Mouse (Mus musculus) fibroblast of lung, adult 2 months (primary cell): ENCODE data around the gene Matn1.

Experiments
- DNase-seq: peaks from one replicate; pipeline ENCODE4 v3.0.0-alpha.2; 2011; ENCODE audit warnings: low read depth

Gene Matn1

GRCm38 (mm10) chr4:130917564-130917963 is 26.6 kb upstream of the Matn1 start:
- no peak for DNase-seq

GRCm38 (mm10) chr4:130918805-130919749 is 25.1 kb upstream of the Matn1 start:
- DNase-seq: no peak

DNA sequence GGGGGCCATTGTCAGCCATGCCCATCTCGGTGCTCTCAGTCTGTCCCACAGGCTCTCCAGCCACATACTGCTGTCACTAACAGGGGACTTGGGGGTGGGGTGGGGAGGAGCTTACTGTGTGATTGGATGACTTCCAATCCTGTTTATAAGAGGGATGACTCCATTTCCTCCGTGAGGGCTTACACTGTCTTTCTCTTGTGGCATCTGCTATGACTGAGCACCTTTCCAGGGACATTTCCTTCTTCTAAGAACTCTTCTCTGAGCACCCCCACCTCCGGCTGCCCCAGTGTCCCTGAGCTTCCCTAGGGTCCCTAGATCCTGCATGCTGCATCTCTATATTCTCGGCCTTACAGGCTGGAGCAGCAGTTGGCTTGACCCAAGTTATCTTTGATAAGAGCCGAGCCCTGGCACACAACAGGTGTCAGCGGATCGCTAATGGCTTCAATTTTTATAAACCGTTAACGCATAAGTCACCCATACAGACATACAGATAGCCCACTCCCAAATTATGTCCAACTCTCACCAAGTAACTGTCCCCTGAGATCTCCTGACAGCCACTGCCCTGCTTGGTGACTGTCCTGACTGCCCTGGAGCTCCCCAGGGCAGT is 24.3 kb upstream of the Matn1 start:
- DNase-seq: no peak

DNA sequence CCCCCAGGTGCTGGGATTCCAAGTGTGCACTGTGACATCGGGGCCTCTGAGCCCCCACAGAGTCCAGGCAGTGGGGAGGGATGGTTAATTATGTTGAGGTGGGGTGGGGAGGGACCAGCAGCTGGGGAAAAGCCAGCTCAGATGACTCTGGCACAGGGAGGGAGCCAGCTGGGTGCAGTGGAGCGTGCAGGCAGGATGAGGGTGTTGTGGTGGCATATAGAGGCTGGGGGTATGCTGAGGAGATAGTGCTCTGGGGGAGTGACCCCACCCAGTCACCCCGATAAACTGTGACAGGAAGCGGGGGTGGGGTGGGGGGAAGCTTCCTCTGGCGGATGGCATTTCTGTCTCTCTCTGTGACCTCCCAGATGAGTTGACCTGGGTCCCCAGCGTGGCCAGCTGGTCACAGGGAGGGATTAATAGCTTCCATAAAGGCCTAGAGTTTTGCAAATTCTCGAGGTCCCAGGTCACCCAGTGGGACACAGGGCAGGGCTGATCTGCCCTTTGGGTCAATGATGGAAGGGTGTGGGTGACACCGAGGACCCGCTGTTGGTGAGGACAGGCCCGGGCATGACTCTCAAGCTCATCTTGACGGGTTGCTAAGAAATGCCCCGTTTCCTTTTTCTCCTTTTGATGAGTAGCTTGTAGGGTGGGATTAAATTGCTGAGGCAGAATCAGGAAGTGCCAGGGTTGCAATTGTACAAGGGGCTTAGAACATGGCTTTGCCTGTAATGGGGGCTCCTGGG is 23.1 kb upstream of the Matn1 start:
- no peak for DNase-seq

- DNase-seq: no peak
These were observed 22.2 kb upstream of the Matn1 start for GRCm38 (mm10) chr4:130921986-130922385.

DNA sequence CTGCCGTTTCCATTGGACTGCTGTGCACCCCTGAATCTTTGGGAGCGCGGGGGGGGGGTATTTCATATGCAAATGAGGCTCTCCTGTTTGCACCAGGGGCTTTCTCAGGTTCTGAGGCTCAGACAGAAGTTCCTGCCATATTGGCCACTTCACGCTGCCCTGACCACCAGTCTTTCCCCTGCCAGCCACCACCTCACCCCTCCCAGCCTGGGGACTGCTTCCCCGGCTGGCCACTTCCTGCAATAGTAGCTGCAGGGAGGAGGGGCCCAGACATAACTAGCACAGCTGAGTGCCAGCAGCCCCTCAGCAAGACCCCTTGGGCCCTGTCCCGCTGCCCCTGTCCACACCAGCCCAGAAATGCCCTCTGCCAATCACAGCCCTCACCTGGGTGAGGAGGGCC is 17.9 kb upstream of the Matn1 start:
- no peak for DNase-seq

DNA sequence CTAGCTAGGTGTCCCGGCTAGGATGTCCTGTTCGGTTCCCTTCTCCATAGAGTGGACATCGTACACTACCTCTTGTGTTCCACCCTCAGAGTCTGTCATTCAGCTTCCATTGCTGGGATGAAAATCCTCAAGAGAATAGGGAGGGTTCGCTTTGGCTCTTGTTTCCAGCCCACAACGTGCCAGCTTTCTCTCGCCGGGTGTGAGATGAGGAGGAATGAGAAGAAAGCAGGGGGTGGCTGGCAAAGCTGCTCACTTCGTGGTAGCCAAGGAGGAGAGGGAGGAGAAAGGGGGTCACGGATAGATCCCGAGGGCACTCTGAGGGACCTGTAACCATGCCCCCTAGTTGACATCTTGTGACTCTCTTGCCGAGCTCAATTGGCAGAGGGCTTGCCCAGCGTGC is 16.4 kb upstream of the Matn1 start:
- DNase-seq: no peak

DNA sequence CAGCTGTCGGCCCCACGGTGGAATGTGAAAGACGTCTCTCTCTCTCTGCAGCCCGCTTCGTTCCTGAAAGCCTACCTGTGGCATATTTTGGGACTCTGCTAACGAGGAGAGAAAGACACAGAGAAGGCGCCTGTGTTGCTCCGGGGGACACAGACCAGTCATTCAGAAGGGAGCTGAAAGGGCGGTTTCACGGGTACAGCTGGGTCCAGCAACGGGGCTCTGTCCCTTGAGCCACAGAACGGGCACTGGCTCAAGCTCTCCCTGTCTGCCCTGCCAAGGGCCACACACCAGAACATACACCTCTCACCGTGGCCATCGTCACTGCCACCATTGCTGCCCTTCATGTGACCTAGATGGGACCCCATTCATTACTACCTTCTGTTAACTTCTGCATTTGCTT is 1.5 kb upstream of the Matn1 start:
- DNase-seq: no peak

- no peak for DNase-seq
These were observed 594 bp downstream of the Matn1 start for GRCm38 (mm10) chr4:130944779-130945178.

DNA sequence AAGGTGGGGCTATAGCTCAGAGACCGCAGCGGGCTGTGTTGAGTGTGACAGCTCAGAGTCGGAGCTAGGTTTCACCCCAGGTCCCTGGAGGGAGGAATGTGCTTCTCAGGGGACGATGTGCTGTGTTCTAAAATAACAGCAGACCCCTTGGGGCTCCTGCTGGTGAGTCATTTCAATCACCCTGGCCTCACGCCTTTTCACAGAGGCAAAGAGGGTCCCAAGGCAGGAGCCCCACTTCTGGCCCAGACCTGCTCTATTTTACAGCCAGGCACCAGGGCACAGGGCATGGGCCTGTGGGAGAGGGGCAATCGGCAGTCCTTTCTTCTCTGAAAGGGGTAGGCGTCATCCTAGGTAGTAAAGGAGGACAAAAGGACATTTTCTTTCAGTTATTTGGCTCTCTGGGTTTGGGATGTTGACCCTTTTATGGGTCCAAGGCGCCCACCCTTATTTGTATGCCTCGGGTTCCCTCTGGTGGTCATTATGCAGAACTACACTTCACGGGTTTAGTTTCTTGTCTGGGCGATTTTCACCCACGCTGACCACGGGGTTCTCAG is 3.0 kb downstream of the Matn1 start:
- DNase-seq: peak; percentile 4

DNA sequence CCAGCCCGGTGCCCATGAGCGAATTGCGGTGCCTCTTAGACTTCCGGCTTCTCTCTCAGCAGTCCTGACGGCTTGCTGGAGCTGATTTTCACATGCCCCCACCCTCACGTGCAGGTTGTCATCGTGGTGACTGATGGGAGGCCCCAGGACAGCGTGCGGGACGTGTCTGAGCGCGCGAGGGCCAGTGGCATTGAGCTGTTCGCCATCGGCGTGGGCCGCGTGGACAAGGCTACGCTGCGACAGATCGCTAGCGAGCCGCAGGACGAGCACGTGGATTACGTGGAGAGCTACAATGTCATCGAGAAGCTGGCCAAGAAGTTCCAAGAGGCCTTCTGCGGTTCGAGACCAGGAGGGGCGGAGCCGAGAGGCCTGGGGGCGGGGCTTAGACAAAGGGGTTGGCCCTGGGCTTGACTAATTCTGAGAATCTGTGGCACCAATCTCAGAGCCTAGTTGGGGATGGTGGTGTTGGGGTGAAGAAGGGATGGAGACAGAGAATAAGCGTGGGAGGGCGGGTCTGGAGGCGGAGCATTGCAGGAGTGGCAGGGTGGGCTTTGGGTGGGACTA is 5.7 kb downstream of the Matn1 start:
- no peak for DNase-seq

DNA sequence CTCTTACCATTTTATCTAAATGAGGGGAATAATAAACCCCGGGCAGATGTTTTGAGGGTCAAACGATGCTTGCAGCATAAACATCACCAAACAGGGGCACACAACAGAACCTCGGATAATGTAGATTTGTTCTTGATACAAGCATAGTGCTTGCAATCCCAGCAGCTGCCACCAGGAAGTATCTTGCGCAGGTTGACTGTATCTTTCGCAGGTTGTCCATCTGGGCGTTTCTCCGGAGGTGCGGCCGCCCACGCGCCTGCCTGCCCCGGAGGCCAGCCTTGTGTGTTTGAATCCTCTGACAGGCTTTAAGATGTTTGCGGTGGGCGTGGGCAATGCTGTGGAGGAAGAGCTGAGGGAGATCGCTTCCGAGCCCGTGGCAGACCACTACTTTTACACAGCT is 8.3 kb downstream of the Matn1 start:
- DNase-seq: no peak

GRCm38 (mm10) chr4:130957156-130957555 is 13.0 kb downstream of the Matn1 start:
- DNase-seq: no peak

DNA sequence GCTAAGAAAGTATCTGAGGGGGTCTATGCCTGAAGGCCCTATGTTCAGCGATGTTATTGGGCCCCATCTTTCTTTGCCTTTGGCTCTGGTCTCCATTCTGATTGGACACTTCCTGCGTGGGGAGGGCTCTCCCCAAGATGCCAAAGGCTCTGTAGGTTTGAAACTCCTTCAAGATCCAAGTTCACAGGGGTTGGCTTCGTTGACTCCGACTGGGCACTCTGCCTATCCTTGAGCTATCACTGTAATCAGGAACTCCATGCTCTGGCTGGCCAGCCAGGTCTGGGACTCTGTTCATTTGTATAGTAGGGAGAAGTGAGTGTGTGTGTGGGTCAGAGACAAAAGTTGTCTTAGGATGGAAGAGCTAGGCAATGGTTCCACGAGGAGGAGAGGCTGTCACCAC is 14.6 kb downstream of the Matn1 start:
- no peak for DNase-seq

GRCm38 (mm10) chr4:130959678-130960077 is 15.5 kb downstream of the Matn1 start:
- DNase-seq: no peak

- peak; percentile 4 for DNase-seq
These were observed 16.0 kb downstream of the Matn1 start for GRCm38 (mm10) chr4:130960118-130960734.

DNA sequence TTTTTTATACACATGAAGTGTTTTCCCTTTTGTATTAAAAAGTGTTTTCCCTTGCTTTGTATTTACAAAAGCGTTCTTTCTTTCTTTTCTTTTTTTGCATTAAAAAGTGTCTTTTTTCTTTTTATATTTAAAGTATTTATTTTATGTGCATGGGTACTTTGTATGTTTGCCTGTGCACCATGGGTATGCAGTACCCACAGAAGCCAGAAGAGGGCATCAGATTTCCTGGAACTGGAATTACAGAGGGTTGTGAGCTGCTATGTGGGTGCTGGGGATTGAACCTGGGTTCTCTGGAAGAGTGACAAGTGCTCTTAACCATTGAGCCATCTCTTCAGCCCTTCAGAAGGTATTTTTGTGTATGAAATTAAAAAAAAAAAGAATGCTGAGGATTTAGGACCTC is 27.1 kb downstream of the Matn1 start:
- no peak for DNase-seq

DNA sequence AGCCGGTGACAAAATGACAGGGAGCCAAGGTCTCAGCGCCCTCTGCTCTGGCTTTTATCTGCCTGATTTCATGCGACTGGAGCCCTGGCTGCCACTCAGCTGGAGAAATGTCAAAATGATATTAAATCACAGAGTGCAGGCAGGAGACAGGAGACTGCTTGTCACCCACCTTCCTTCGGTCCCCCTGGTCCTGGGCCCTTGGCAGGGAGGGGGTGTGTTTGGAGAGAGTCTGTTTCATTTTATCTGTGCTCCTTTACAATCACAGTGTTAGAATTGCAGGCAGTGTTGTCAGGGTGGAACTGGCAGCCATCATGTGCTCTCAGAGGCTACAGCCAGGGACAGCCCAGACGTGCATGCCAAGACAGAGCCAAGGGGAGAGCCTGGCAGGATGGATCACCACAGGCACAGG is 28.2 kb downstream of the Matn1 start:
- DNase-seq: no peak

GRCm38 (mm10) chr4:130973332-130974263 is 29.4 kb downstream of the Matn1 start:
- DNase-seq: no peak

- no peak for DNase-seq
These were observed 34.8 kb downstream of the Matn1 start for GRCm38 (mm10) chr4:130978981-130979380.
